Mouse (Mus musculus) liver, embryonic 15.5 days (tissue): ENCODE results near the gene Pla2g12a. TPM values are rescaled to one million over a fixed set of nuclear protein-coding genes. Genes with fewer than 3 reads are reported as not detected.

Experiments
- ATAC-seq: fragments of 200-750 bp; cut with Nextera tagmentation; 2 replicates; pipeline ENCODE4 v1.8.0; 2017; ENCODE audit warnings: moderate number of reproducible peaks, mild to moderate bottlenecking, moderate library complexity; ENCODE audit not compliant: insufficient read depth
- H3K27ac ChIP-seq: fragments of 300-500 bp; sonication (generic); replicated peaks from 2 replicates; pipeline ENCODE4 v1.5.1; 2015; ENCODE audit warnings: mild to moderate bottlenecking, inconsistent platforms
- H3K27me3 ChIP-seq: fragments of 300-500 bp; sonication (generic); 2 replicates; pipeline ENCODE4 v1.6.1; 2015; ENCODE audit warnings: mild to moderate bottlenecking, inconsistent platforms
- H3K36me3 ChIP-seq: fragments of 300-500 bp; sonication (generic); replicated peaks from 2 replicates; pipeline ENCODE4 v1.6.1; 2015; ENCODE audit warnings: moderate library complexity, mild to moderate bottlenecking, inconsistent platforms
- H3K4me1 ChIP-seq: fragments of 300-500 bp; sonication (generic); replicated peaks from 2 replicates; pipeline ENCODE4 v1.6.1; 2015; ENCODE audit warnings: inconsistent platforms
- H3K4me2 ChIP-seq: fragments of 300-500 bp; sonication (generic); 2 replicates; pipeline ENCODE4 v1.6.1; 2015; ENCODE audit warnings: moderate library complexity, mild to moderate bottlenecking, inconsistent platforms
- H3K4me3 ChIP-seq: fragments of 300-500 bp; sonication (generic); replicated peaks from 2 replicates; pipeline ENCODE4 v1.5.1; 2015; ENCODE audit warnings: mild to moderate bottlenecking, inconsistent platforms
- H3K9ac ChIP-seq: fragments of 300-500 bp; sonication (generic); 2 replicates; pipeline ENCODE4 v1.6.1; 2015; ENCODE audit warnings: moderate library complexity, mild to moderate bottlenecking, inconsistent platforms
- H3K9me3 ChIP-seq: fragments of 300-500 bp; sonication (generic); replicated peaks from 2 replicates; pipeline ENCODE4 v1.6.1; 2016; ENCODE audit warnings: inconsistent platforms
- WGBS: fragments of 180-500 bp; shearing (Covaris S2); methylation state at CpG from one replicate; pipeline ENCODE4 v1.1.7; 2015; ENCODE audit warnings: mixed read lengths; ENCODE audit not compliant: insufficient replicate concordance; 5-methylcytosine and 5-hydroxymethylcytosine counted together
- polyA plus RNA-seq: library from polyadenylated mRNA; unstranded; fragments of >200 nt; fragmentation: Nextera tagmentation; extraction: Ambion mirVana; gene quantifications from 2 replicates; pipeline ENCODE4 v1.2.1, GENCODE M21; 2015

The Pla2g12a gene
- polyA plus RNA-seq, 1 experiment from 2014 or later = 71.4 TPM

- no peaks in the 10 kb centered on the region for H3K27me3 ChIP-seq
- H3K27ac ChIP-seq = no peak overlapping the region
- no peaks in the 10 kb centered on the region for H3K4me1 ChIP-seq
- no peaks in the 10 kb centered on the region for H3K36me3 ChIP-seq
- no peak overlapping the region for H3K9ac ChIP-seq
- ATAC-seq = no peak
- H3K4me3 ChIP-seq = no peak overlapping the region
- WGBS = 21% methylated on average over 4 of the region's 4 CpGs
- H3K4me2 ChIP-seq = no peak overlapping the region
- H3K9me3 ChIP-seq = no peaks in the 10 kb centered on the region
Measured at GRCm38 (mm10) chr3:129932443-129932842, 54.0 kb downstream of the Pla2g12a start.

- Histone ChIP-seq H3K4me1 (no peaks in the 10 kb centered on the region), H3K4me3 (no peak overlapping the region), H3K27ac (no peak overlapping the region), H3K4me2 (no peak overlapping the region), H3K9me3 (no peaks in the 10 kb centered on the region), H3K27me3 (no peaks in the 10 kb centered on the region), H3K36me3 (no peaks in the 10 kb centered on the region), H3K9ac (no peak overlapping the region)
- 47% methylated on average over 9 of the region's 9 CpGs for WGBS
- no peak for ATAC-seq
Measured at GRCm38 (mm10) chr3:129936561-129936960, 58.2 kb downstream of the Pla2g12a start.

GRCm38 (mm10) chr3:129937848-129938247, 59.4 kb downstream of the Pla2g12a start:
- H3K4me1 ChIP-seq = no peaks in the 10 kb centered on the region
- no peaks in the 10 kb centered on the region for H3K27me3 ChIP-seq
- WGBS = 47% methylated on average over 3 of the region's 3 CpGs
- no peak overlapping the region for H3K9ac ChIP-seq
- ATAC-seq = no peak
- H3K4me2 ChIP-seq = no peak overlapping the region
- no peaks in the 10 kb centered on the region for H3K9me3 ChIP-seq
- no peaks in the 10 kb centered on the region for H3K36me3 ChIP-seq
- H3K4me3 ChIP-seq = no peak overlapping the region
- H3K27ac ChIP-seq = no peak overlapping the region

GRCm38 (mm10) chr3:129939058-129939457, 60.7 kb downstream of the Pla2g12a start:
- no peaks in the 10 kb centered on the region for H3K36me3 ChIP-seq
- WGBS = 65% methylated on average over 7 of the region's 7 CpGs
- no peak overlapping the region for H3K4me3 ChIP-seq
- no peak for ATAC-seq
- H3K9me3 ChIP-seq = no peaks in the 10 kb centered on the region
- H3K4me1 ChIP-seq = no peaks in the 10 kb centered on the region
- no peak overlapping the region for H3K27ac ChIP-seq
- no peak overlapping the region for H3K4me2 ChIP-seq
- H3K9ac ChIP-seq = no peak overlapping the region
- no peaks in the 10 kb centered on the region for H3K27me3 ChIP-seq

- H3K27me3 ChIP-seq = no peaks in the 10 kb centered on the region
- no peak for ATAC-seq
- no peaks in the 10 kb centered on the region for H3K9me3 ChIP-seq
- peaks cover 3% of the 10 kb centered on the region for H3K4me1 ChIP-seq
- no peak overlapping the region for H3K4me3 ChIP-seq
- no peak overlapping the region for H3K27ac ChIP-seq
- 91% methylated on average over 2 of the region's 2 CpGs for WGBS
- no peak overlapping the region for H3K4me2 ChIP-seq
- no peaks in the 10 kb centered on the region for H3K36me3 ChIP-seq
- H3K9ac ChIP-seq = no peak overlapping the region
Measured at GRCm38 (mm10) chr3:129940780-129941179, 62.4 kb downstream of the Pla2g12a start.

GRCm38 (mm10) chr3:129941291-129941690, 62.9 kb downstream of the Pla2g12a start:
- Histone ChIP-seq H3K27me3 (no peaks in the 10 kb centered on the region), H3K27ac (no peak overlapping the region), H3K4me3 (no peak overlapping the region), H3K4me2 (no peak overlapping the region), H3K4me1 (peaks cover 8% of the 10 kb centered on the region), H3K9ac (no peak overlapping the region), H3K36me3 (no peaks in the 10 kb centered on the region), H3K9me3 (no peaks in the 10 kb centered on the region)
- WGBS = 87% methylated on average over 1 of the region's 1 CpGs
- no peak for ATAC-seq

- ATAC-seq = no peak
Measured at GRCm38 (mm10) chr3:129943813-129944212, 65.4 kb downstream of the Pla2g12a start.

More at GRCm38 (mm10) chr3:129943813-129944212, 65.4 kb downstream of the Pla2g12a start:
- Histone ChIP-seq H3K4me2 (no peak overlapping the region), H3K27me3 (no peaks in the 10 kb centered on the region), H3K4me1 (peaks cover 20% of the 10 kb centered on the region), H3K9ac (no peak overlapping the region), H3K9me3 (no peaks in the 10 kb centered on the region), H3K4me3 (no peak overlapping the region), H3K27ac (no peak overlapping the region), H3K36me3 (no peaks in the 10 kb centered on the region)
- WGBS = 22% methylated on average over 4 of the region's 4 CpGs

Other genes with a start within 250 kb of the Pla2g12a start
- gene Egf, start 123.3 kb upstream of the Pla2g12a start, polyA plus RNA-seq = 0.33 and 0.47 TPM in 2 replicates
- not detected in 2 replicates for gene Lrit3, start 74.6 kb upstream of the Pla2g12a start, polyA plus RNA-seq
- gene Rrh, start 56.0 kb upstream of the Pla2g12a start, polyA plus RNA-seq = not detected in 2 replicates
- gene Gar1, start 47.2 kb upstream of the Pla2g12a start, polyA plus RNA-seq = 39.9 and 40.0 TPM in 2 replicates
- gene Cfi, start 42.7 kb upstream of the Pla2g12a start, polyA plus RNA-seq = 219 and 252 TPM in 2 replicates
- gene Casp6, start 22.8 kb downstream of the Pla2g12a start, polyA plus RNA-seq = 27.3 and 30.6 TPM in 2 replicates
- gene Mcub, start 91.6 kb downstream of the Pla2g12a start, polyA plus RNA-seq = 14.6 and 16.0 TPM in 2 replicates
- 7.7 and 9.6 TPM in 2 replicates for gene Sec24b, start 182.9 kb downstream of the Pla2g12a start, polyA plus RNA-seq